Mouse (Mus musculus) yolk sac, embryonic 10.5 days (tissue): ENCODE data around the gene Trim66.

ENCODE experiments used
- DNase-seq: peaks from one replicate; pipeline ENCODE4 v3.0.0-alpha.2; 2017; ENCODE audit warnings: low spot score

Trim66 gene

DNA sequence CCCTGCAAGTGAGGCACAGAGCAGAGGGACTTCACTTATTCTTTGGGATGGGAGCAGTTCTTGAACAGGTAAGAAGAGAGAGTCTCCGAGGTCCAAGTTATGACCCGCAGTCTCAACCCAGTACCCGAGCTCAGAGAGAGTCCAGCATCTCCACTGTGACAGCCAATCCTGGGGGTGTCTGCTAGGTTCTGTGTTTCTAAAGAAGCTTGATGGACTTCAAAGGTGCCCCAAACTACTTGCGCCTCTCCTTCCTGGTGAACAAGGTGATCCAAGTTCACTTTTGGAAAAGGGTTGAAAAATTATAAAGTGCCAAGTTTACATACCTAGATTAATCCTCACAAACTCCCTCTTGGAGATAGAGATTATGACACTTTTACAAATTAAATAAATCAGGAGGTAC lies at the start of gene Trim66:
Gene Trim66, minus strand, starts transcription at position 101 of the 400 bp plus-strand sequence.
- no peak for DNase-seq

DNA sequence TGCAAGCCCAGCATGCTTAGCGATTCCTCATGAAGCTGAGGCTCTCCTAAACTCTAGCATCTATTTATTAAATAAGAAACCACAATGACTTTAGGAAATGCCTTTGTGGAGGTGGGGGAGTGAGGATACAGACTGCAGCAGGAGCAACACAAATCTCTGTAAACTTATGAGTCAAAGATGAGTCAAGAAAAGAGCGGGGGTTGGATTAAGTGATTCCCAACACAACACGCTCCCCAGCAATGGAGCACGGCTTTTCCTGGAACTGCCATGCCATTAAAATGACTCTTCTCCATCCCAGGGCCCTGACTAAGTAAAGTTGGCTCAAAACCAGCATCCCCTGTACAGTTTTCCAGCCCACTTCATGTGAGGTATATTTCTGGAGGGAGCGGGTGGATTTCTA lies 38.8 kb upstream of the Trim66 start:
- DNase-seq = no peak

GRCm38 (mm10) chr7:109546186-109546585 lies 38.3 kb upstream of the Trim66 start:
- no peak for DNase-seq

- no peak for DNase-seq
Measured at GRCm38 (mm10) chr7:109545255-109545993, 37.5 kb upstream of the Trim66 start.

GRCm38 (mm10) chr7:109544792-109545191 lies 36.9 kb upstream of the Trim66 start:
- no peak for DNase-seq

DNA sequence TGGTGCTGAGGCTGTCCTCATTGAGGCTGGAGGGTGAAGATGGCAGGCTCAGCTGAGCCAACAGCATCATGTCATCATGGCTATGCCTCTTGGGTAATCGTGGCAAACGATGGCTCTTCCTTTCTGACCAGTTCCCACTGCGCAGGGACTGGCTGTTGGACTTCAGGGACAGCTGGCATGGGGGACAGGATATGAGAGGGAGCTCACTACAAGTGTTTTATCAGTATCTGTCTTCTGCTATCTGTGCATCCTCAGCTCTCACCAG lies 34.4 kb upstream of the Trim66 start:
- DNase-seq = no peak

- no peak for DNase-seq
Measured at GRCm38 (mm10) chr7:109541609-109542363, 33.9 kb upstream of the Trim66 start.

- no peak for DNase-seq
Measured at GRCm38 (mm10) chr7:109540902-109541301, 33.0 kb upstream of the Trim66 start.

DNA sequence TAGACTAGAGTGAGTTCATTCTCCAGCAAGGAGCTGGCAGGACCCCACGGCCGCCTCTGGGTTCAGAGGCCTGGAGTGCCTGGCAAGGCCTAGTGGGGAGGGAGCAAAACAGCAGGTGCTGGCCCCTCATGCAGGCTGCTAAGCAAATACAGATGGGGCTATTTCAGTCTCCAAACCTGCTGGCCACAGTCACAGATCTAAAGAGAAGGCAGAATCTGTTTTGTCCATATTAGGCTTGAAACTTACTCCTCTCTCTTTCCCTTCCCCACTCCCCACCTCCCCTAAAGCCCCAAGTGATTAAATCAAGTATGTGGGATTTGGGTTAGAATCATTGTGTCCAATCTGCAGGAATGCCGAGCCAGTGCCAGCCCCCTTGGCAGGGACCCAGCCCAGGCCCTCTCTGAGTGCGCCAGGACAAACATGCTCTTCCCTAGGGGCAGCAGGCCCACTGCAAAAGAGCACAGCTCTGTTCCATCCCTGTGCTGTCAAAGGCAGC lies 28.6 kb upstream of the Trim66 start:
- no peak for DNase-seq

DNA sequence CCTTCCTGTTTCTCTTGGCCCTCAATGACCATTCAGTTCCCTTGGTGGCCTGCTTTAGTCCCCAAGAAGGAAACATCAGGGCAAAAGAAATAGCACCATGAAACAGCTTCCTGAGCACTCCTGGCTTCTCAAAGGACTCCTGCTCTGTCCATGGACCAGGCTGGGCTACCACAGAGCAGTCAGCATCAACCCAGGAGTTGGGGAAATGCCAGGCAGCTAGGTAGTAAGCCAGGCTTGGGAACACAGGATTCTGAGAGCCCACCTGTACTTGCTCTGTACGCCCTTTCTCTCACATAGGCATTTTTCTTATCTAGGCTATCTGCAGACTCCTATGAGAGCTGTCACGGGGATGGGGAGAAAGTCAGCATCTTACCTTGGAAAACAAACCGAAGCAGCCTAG lies 27.0 kb upstream of the Trim66 start:
- no peak for DNase-seq

DNA sequence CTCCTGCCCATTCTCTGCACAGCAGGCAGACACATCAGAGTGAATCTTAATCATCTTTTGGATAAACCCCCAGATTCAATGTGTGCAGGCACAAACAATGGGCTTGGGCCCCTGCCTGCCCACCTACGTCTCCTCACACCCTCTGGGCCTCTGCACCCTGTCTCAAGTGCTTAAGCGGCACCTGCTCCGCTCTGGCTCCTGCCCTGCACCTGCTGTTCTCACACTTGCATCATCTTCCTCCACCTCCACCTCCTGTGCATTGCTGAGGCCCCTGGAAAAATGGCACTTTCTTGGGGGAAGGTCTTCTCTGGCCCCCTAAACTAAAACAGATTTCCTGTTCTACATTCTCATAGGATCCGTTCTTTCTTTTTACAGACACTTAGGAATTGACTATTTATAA lies 26.0 kb upstream of the Trim66 start:
- DNase-seq = no peak

GRCm38 (mm10) chr7:109533129-109533528 lies 25.2 kb upstream of the Trim66 start:
- no peak for DNase-seq

DNA sequence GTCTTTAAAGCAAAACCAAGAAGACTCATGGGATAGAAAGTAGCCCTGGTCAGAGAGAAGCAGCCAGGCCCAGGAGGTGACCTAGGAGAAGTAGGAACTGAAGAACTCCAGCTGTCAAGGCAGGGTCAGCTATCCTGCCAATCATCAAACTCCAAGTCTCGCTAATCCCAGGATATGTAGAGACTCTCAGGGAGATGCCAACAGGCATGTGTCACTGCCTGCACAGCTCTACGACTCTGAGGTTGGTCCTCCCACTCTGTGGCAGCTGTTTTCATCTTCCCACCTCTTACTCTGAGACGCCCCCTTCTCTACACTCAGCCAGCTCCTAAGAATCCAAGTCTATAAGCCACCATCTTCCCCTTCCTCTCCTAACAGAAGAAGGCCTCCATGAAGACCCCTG lies 24.8 kb upstream of the Trim66 start:
- no peak for DNase-seq

DNA sequence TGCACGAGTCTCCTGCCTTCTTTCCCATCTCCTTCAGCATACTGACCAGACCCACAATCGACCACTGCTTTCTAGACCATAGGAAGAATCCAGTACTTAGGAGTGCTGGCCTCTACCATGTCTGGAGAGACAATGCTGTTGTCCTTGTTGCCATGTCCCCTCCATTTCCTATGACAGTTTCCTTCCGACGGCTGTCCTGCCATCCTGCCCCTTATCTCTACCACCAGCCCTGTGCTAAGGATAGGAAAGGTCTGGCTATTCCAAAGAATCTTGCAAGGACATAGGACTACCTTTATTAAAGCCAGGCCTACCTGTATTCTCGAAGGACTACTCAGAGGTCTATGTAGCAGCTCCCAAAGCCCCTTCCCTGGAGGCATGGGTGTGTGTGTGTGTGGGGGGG lies 23.6 kb upstream of the Trim66 start:
- DNase-seq = no peak

- DNase-seq = no peak
Measured at GRCm38 (mm10) chr7:109529741-109530140, 21.8 kb upstream of the Trim66 start.

DNA sequence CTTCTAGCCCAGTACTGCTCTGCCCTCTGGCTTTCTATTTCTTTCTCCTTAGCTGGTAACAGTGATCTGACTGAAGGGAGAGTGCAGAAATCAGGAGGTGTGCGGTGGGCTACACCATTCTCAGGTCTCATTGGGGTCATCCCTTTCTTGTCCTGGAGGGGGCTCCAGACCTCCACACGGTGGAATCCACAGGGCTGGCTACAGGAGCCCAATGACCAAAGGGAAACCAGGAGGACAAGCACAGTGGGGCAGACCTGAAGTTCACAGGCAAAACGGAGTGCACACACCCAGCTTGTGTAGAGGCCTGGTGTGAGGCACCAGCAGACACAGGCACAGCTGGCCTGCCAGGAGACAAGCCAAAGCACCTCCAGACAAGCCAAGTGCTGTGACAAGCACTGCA lies 20.4 kb upstream of the Trim66 start:
- DNase-seq = peak; percentile 39

- no peak for DNase-seq
Measured at GRCm38 (mm10) chr7:109527536-109527935, 19.6 kb upstream of the Trim66 start.

DNA sequence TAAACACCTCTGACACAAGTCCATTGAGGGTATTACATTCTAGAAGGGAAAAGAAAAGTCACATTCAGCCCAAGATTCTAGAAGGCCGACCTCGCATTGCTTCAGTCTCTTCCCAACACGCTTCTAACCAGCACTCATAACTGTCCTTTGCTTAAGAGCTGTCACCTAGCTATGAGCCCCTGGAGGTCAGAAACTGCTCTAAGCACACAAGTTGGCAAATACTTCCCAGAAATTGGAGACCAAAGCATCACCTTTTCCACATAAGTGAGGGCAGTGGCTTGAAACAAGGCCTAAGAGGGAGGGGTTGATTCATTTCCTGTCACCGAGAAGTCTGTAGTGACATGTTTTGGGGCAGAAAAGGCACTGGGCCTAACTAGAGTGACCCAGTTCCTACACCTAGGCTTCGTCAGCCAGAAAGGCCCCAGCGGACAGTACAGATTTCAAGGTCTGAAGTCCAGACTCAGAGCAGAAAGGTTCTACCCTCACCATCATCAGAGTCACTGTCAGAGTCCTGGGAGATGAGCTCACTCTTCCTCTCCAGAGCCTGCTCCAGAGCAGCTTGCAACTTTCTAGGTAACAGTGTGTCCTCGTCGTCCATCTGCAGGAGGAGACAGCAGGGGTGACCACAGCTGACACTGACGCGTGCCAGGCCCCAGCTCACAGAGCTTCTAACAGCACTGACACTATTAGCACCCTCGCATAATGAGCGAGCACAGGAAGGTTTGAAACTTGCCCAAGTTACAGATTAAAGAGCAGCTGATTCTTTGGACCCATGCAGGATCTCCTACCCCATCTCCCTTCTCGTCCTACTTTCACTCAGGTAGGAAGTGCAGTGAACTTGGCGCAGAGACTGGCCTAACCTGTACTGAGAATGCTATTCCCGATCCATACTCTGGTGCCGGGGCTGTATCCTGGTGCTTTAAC lies 18.1 kb upstream of the Trim66 start:
- DNase-seq = peak; percentile 48

- no peak for DNase-seq
Measured at GRCm38 (mm10) chr7:109524763-109525162, 16.8 kb upstream of the Trim66 start.

DNA sequence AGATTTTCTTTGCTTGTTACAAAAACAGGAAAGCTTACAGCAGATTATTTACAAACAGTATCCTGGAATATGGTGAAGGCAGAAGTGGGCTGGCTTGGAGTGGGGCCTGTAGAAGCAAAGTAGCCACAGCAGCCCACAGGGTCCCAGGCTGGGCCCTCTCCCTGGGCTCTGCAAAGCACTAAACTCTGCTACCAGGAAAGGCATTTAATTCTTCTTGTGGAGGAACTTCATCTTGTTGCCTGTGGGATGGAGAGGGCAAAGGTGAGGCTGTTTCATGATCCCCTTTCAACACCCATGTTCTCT lies 16.5 kb upstream of the Trim66 start:
- DNase-seq = no peak

DNA sequence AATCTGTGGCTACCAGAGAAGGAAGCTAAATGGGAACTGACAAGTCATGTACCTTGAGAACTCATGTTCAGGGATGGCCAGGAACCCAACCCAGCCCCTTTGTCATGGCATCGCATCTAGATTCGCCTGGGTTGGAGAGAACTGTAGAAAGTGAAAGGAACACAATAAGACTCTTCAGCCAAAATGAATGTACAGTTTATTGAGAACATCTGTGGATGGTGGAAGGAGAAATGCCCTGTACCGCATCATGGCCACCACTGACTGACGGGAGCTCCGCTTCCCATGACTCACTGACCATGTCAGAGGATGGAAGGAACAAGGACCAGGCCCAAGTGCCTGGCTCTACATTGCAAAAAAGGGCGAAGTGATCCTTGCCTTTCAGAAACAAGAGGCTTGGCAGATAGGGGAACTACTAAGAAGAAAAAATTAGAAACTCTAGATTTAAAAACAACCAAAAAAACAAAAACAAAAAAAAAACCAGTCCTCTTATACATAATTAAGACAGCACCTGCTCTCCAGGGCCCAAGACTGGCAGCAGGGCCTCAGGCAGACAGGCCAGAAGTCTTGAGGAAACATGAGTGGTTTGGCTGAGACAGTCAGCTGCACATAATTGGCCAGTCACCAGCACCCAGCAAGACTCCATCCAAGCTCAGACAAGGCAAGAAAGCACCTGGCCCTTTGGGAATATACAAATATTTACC lies 16.0 kb upstream of the Trim66 start:
- DNase-seq = no peak

DNA sequence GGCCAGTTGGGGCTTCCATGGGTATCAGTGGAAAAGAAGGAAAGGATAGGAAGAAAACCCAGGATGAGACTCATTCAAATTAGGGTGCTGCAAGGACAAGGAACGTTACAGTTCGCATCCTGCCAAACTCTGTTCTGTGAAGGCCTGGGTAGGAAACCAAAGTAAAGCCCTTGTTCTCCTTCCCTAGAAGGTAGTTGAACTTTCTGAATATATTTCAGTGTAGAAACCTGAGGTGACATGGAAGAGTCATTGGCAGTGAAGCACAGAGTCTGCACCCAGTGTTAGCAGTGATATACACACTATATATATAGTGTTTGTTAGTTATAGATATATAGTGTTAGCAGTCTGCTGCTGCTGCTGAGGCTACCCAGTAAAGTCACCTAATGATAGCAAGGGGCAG lies 15.4 kb upstream of the Trim66 start:
- DNase-seq = no peak
